Mouse (Mus musculus) testis, adult 2 months (tissue): ENCODE measurements around the gene Gja3.

Source experiments
- CTCF ChIP-seq: fragments of 200-500 bp; IDR thresholded peaks from 2 replicates; pipeline ENCODE4 v1.5.1; 2012; ENCODE audit warnings: low read depth, mild to moderate bottlenecking, inconsistent platforms, low read length, moderate library complexity; ENCODE audit not compliant: control insufficient read depth, insufficient read depth, insufficient replicate concordance
- POLR2A ChIP-seq: fragments of 200-500 bp; IDR thresholded peaks from 2 replicates; pipeline ENCODE4 v1.6.1; 2012; ENCODE audit warnings: low read depth, mild to moderate bottlenecking, inconsistent platforms, low read length, moderate library complexity; ENCODE audit not compliant: control insufficient read depth

- TF ChIP-seq CTCF, result no peak
- TF ChIP-seq POLR2A, result no peak
These were observed 46.5 kb upstream of the Gja3 start, which contains the start of gene Gjb2 for GRCm38 (mm10) chr14:57104106-57105023.
